Mouse (Mus musculus) megakaryocyte, embryonic 14.5 days (primary cell): ENCODE measurements at regions not wholly inside any gene's neighbourhood (a gene's known extent, or its start where the extent isn't known, plus 50 kb on each side); places are given as distances from the start of the nearest gene placed in this dataset.

Experiments
- FLI1 ChIP-seq: IDR thresholded peaks from 2 replicates; pipeline ENCODE4 v1.6.1; 2012; ENCODE audit warnings: low read length, inconsistent platforms, mixed read lengths
- GATA1 ChIP-seq: IDR thresholded peaks from 3 replicates; pipeline ENCODE4 v1.6.1; 2012; ENCODE audit warnings: mixed read lengths, low read length, inconsistent platforms, borderline replicate concordance

DNA sequence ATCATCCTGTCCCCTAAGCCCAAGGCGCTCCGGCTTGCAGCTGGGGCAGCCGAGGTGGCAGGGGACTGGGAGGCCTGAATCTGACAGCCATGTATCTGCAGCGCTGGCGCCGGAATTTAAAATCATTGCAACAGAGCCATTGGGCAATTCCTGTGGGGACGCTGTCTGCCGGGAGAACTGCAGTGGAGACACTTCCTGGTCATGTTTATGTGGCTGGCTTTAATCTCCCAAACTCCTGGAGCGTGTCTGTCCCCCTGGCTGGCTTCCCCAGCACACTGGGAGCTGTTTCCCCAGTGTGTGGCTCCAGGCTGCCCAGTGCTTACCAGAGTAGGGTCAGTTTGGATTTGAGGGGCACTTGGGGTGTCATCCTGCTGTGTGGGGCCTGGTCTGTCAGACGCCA, 78.4 kb downstream of the Wdr5 start:
- no peak for TF ChIP-seq GATA1
- no peak for TF ChIP-seq FLI1
